29 mouse cellular contexts compared by ENCODE assay signal in the genomic region with DNA sequence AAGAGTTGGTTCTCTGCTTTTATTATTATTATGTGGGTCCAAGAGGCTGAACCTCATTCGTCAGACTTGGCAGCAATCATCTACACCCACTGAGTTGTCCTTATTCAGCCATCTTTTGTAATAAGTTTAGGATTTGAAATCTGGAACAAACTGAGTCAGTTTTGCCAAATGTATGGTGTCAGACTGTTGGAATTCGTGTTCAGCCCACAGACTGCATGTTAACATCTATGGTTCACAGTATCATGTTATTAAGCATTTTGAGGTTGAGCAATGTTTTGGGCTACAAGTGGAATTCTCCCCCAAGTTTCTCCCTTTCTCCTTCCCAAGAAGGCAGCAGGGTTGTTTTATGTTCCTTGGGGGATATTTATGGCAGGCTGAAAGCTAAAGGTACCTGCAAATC. TPM values are rescaled to one million over a fixed set of nuclear protein-coding genes. Genes with fewer than 3 reads are reported as not detected.
A peak's percentile ranks its signal among the peaks of the same experiment; 100 is the strongest.
DNase-seq lines count a peak whose midpoint lies in the region; ATAC-seq and TF ChIP-seq lines count a peak whose summit lies in the region.
"Had no signal": no experiment of that assay in that cellular context is flagged by ENCODE, and none has a peak within 500 bp of the region (broad histone marks: within the 10 kb centered on the region; RNA-seq: fewer than 3 reads in every experiment).

No protein-coding gene starts in this region.

- H3K36me3 ChIP-seq in lung, postnatal 0 days (ENCODE audit: insufficient read depth, low read length) = no peaks in the 10 kb centered on the region
- H3K36me3 ChIP-seq: heart, embryonic 10.5 days; heart, embryonic 15.5 days; hindbrain, embryonic 12.5 days; limb, embryonic 13.5 days; lung, embryonic 15.5 days; midbrain, embryonic 12.5 days had no signal

- no peak overlapping the region for H3K9ac ChIP-seq in lung, postnatal 0 days (replicated peaks; ENCODE audit: low read depth)
- H3K9ac ChIP-seq: heart, embryonic 15.5 days; hindbrain, embryonic 12.5 days; limb, embryonic 13.5 days; lung, embryonic 15.5 days; midbrain, embryonic 12.5 days had no signal

- WGBS in lung, postnatal 0 days = 55% methylated on average over 2 of the region's 2 CpGs

- no peak for TF ChIP-seq CTCF in lung, postnatal 0 days (IDR thresholded peaks at IDR 0.05)

- ATAC-seq in lung, postnatal 0 days = no peak
- ATAC-seq: forebrain, embryonic 16.5 days; intestine, postnatal 0 days had no signal

- H3K4me3 ChIP-seq in lung, postnatal 0 days (ENCODE audit: low read depth, low read length) = no peak overlapping the region
- H3K4me3 ChIP-seq: heart, embryonic 10.5 days; heart, embryonic 15.5 days; hindbrain, embryonic 12.5 days; left cerebral cortex, adult 2 months; limb, embryonic 13.5 days; lung, embryonic 15.5 days; megakaryocyte, embryonic 14.5 days; midbrain, embryonic 12.5 days had no signal

- no peak overlapping the region for H3K27ac ChIP-seq in lung, postnatal 0 days (ENCODE audit: low read length)
- H3K27ac ChIP-seq: heart, embryonic 10.5 days; heart, embryonic 15.5 days; hindbrain, embryonic 12.5 days; left cerebral cortex, adult 2 months; limb, embryonic 13.5 days; lung, embryonic 15.5 days; midbrain, embryonic 12.5 days had no signal

- peaks cover 5% of the 10 kb centered on the region for H3K4me1 ChIP-seq in lung, postnatal 0 days (ENCODE audit: insufficient read depth, low read depth, low read length)

- no peak for TF ChIP-seq EP300 in lung, postnatal 0 days (IDR thresholded peaks at IDR 0.05)

- no peak overlapping the region for H3K4me2 ChIP-seq in lung, postnatal 0 days (replicated peaks; ENCODE audit: low read depth, low read length)
- H3K4me2 ChIP-seq: heart, embryonic 15.5 days; hindbrain, embryonic 12.5 days; limb, embryonic 13.5 days; liver, embryonic 11.5 days; lung, embryonic 15.5 days; midbrain, embryonic 12.5 days had no signal

- peak; percentile 79 for DNase-seq in lung, postnatal 0 days (ENCODE audit: low spot score)
- no peak for DNase-seq in lung, postnatal 10 days
- peak; percentile 92 for DNase-seq in NIH3T3 (ENCODE audit: low read depth)
- peak; percentile 63 for DNase-seq in fat pad, adult 2 months (ENCODE audit: extremely low read depth, low read depth, low spot score)
- DNase-seq in urinary bladder, adult 18-20 months (ENCODE audit: low spot score in 2 of 2) = no peak
- DNase-seq in kidney, postnatal 25 days = no peak
- no peak for DNase-seq in kidney, postnatal 36 days
- DNase-seq: adrenal gland, postnatal 25 days; B cell, adult 2 months; cerebellum, adult 18-20 months; cerebellum, postnatal 14 days; gastrocnemius, postnatal 10 days; heart, postnatal 36 days; kidney, adult 9 months; kidney, postnatal 10 days; lung, postnatal 4 days; spleen, adult 18-20 months; thymus, postnatal 25 days had no signal

- no peaks in the 10 kb centered on the region for H3K9me3 ChIP-seq in lung, postnatal 0 days (ENCODE audit: low read length)
- H3K9me3 ChIP-seq: heart, embryonic 10.5 days; heart, embryonic 15.5 days; limb, embryonic 13.5 days; lung, embryonic 15.5 days; midbrain, embryonic 12.5 days had no signal

- no peaks in the 10 kb centered on the region for H3K27me3 ChIP-seq in lung, postnatal 0 days (replicated peaks; ENCODE audit: insufficient read depth, low read length)
- H3K27me3 ChIP-seq: heart, embryonic 15.5 days; hindbrain, embryonic 12.5 days; limb, embryonic 13.5 days; lung, embryonic 15.5 days; midbrain, embryonic 12.5 days had no signal

RNA-seq across cellular contexts. Expression of gene Cep68, which starts 3.9 kb away (rescaled TPM):
- 12.5 and 14.7 TPM in 2 replicates for polyA plus RNA-seq in lung, postnatal 0 days (2015; fragmentation: Nextera tagmentation; extraction: Ambion mirVana)

RNA-seq across cellular contexts. Expression of gene Rab1a, which starts 51.9 kb away (rescaled TPM):
- 244 and 267 TPM in 2 replicates for polyA plus RNA-seq in lung, postnatal 0 days (2015; fragmentation: Nextera tagmentation; extraction: Ambion mirVana)

Comparison
In these comparisons a context has a peak if more than half of its experiments do, and no peak if none do; other contexts are left out.
1. DNase-seq: peak in lung, postnatal 0 days (single experiment), NIH3T3 (single experiment) and fat pad, adult 2 months (single experiment); none in lung, postnatal 10 days (single experiment), urinary bladder, adult 18-20 months (0 of 2), kidney, postnatal 25 days (0 of 2) and kidney, postnatal 36 days (0 of 2).